Mouse (Mus musculus) megakaryocyte, embryonic 14.5 days (primary cell): ENCODE results near the gene Rab4a.

Experiments
- FLI1 ChIP-seq: IDR thresholded peaks from 2 replicates; pipeline ENCODE4 v1.6.1; 2012; ENCODE audit warnings: low read length, inconsistent platforms, mixed read lengths
- GATA1 ChIP-seq: IDR thresholded peaks from 3 replicates; pipeline ENCODE4 v1.6.1; 2012; ENCODE audit warnings: mixed read lengths, low read length, inconsistent platforms, borderline replicate concordance

DNA sequence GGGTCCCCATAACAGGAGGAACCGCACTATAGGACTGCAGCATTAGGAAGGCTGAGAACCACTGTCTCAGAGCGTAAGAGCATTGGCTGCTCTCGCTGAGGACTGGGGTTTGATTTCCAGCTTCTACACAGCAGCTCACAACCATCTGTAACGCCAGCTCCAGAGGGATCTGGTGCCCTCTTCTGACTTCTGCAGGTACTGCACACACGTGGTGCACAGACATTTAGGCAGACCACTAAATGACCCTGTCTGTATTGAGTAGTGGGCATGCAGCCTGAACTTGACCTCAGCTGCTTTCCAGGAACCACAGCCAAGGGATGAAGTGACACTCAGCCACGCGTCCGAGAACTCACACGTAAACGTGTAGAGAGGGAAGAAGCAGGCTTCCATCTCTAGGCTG lies 17.3 kb downstream of the Rab4a start:
- TF ChIP-seq GATA1 (no peak), FLI1 (no peak)
